Mouse (Mus musculus) inflammation-experienced regulatory T-cells (primary cell): ENCODE results near the gene Uchl1. TPM values are rescaled to one million over a fixed set of nuclear protein-coding genes. Genes with fewer than 3 reads are reported as not detected.

ENCODE experiments used
- polyA plus RNA-seq, 2 experiments: library from polyadenylated mRNA; unstranded; fragments of 100-300 nt; shearing (Covaris generic); gene quantifications; one replicate each; pipeline ENCODE4 v1.2.1; 2017

The Uchl1 gene
- under 1 TPM in 1 of 2 experiments, not detected in 1; 0.49 TPM for polyA plus RNA-seq

GRCm38 (mm10) chr5:66675983-66676382, at the start of gene Uchl1:
Uchl1 (plus strand) TSS chr5:66676091.

Other genes starting within 250 kb of the Uchl1 start
- gene Apbb2, start 57.3 kb upstream of the Uchl1 start, polyA plus RNA-seq: 1 to 10 TPM; 3.2 to 5.2 TPM
- under 1 TPM; 0.06 to 0.38 TPM for gene Limch1, start 69.7 kb downstream of the Uchl1 start, polyA plus RNA-seq